Mouse (Mus musculus): ENCODE results near the gene Gm47969. TPM values are rescaled to one million over a fixed set of nuclear protein-coding genes. Genes with fewer than 3 reads are reported as not detected.

Gm47969 gene
- total RNA-seq, 2 experiments from 2014 or later, result not detected

DNA sequence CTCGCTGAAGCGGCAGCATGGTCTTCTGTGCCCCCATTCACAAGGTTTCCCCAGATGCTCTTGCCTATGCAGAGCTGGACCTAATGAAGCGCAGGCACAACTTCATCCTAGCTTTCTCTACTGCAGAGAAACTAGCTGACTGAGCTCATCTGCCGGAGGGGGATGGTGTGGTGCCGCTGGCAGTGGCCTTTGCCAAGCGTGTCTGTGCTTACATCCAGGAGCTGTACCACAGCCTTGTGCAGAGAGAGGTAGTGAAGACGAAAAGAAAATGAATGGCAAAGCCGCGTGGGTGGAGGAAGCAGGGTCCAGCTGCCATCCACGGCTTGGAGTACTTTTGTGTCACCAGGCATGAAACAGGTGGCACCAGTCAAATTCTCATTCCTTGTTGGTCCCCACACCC is 22.5 kb downstream of the Gm47969 start:
- intact Hi-C loops (cut with DNase I), result loop anchor here (5.0 kb wide), 1 partner anchor 650 kb away; no protein-coding TSS in a partner anchor
- DNase-seq (ENCODE audit: low spot score in 2 of 2), result peak in 1 of 2 experiments; percentile 33

DNA sequence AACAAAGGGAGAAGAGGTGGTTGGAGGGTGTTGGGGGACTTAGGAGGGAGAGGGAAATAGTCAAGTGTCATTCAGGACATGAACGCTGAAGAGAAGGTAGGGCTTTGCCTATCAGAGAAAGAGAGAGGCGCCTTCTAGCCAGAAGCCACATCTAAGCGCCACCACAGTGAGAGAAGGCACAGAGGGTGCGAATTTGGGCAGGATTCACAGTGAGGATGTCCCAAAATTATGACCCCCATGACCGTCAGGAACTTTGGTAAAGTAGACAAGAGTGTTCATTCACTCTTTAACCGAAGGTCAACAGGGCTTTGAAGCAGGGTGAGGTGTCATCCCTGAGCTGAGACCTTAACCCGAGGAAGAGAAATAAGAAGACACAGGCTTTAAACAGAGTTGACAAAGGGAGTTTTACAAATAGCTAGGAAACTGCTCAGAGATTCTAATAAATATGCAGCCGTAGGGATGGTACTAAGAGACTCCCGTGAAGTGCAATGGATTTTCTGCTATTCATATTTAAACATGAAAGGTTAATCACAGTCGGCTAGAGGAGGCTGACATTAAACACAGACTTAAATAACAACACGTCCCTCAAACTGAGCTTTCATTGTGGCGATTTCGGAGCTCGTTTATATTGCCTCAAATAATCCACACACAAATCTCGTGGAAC is 30.9 kb downstream of the Gm47969 start:
- DNase-seq (ENCODE audit: low spot score in 2 of 2), result no peak
- intact Hi-C loops (cut with DNase I), result loop anchor here (5.0 kb wide), 1 partner anchor 283 kb away; no protein-coding TSS in a partner anchor

DNA sequence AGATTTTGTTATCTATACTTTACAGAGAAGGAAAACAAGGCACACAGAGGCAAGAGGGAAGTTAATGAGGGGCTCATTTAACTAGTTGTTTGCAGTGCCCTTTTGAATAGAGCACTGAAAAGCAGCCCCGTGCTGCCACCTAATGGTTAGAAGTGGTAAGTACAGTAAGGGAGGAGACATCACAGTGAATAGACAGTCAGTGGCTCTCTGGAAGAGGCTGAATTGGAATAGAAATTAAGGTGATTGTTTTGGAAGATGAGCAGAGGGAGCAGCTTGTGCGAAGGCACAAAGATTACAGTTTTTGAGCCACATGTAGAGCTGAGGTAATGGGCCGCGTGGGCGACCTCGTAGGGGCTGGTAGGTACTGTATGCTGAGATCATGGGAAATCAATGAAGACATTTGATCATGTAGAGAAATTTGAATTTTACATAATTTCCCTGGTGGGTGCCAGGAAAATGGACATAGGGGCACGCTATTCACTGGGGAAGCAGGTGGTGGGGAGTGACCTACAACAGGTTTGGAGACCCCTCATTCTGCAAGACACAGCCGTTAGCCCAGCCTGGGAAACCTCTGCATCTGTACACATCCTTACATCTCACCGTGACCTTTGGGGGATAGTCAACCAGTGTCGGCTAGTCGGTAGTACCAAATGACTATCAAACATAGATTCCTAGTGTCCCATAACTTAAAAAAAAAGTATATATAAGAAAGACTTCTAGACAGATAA is 31.6 kb downstream of the Gm47969 start:
- DNase-seq (ENCODE audit: low spot score in 2 of 2), result peak; percentile 47 to 55
- intact Hi-C loops (cut with DNase I), result loop anchor here (5.0 kb wide), 1 partner anchor 284 kb away; no protein-coding TSS in a partner anchor

DNA sequence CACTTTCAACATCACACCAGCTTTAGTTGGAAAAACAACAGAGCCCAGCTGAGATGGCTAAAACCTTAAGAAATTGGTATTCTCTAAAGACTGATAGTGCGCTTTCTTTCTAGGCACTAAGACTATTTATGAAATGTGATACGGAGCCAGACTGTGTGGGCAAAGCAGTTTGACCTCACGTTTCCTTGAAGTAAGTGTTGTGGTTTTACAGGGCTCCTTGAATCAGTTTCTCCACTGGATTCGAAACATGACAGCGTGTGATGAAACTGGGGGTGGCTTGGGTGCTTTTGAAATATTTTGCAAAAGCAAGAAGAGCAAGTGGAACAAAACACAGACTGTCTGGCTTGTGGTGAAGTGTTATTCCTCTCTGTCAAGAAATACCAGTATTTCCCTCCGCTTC is 32.3 kb downstream of the Gm47969 start:
- intact Hi-C loops (cut with DNase I), result loop anchor here (5.0 kb wide), 1 partner anchor 285 kb away; no protein-coding TSS in a partner anchor
- peak; percentile 7 to 21 for DNase-seq (ENCODE audit: low spot score in 2 of 2)

DNA sequence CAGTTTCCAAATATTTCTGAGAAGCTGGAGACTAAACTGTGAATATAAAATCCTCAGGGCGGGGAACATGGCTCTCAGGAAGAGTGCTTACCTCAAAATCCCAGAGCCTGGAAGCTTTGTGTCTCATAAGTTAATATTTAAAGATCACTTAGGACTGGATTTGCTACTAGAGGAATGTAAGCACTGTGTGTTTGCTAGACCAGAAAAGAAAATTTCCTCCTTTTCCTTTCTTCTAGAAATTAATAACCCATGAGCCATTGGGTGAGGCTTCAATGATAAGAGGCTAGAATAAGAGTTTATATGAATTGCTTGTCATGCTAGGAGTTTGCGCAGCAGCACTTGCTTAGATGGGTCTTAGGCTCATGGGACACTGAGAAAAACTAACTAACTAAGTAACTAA is 40.1 kb downstream of the Gm47969 start:
- no peak for DNase-seq (ENCODE audit: low spot score in 2 of 2)

DNA sequence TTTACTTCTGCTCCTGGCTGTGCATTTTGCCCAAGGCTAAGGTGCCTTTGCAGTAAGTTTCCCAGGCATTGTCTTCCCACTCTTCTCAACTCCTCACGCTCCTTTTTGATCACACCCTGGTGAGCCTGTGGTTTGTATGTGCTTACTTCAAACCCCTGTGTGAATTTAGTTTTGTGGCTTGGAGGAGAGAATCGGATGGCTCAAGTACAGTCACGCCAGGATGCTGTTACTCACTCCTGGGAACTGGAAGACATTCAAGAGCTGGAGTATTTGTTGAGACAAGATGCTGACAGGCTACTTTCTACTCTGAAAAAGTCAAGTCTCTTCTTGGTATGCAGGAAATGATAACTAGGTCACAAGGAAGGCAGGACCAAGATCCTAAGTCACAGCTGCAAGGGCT is 46.5 kb downstream of the Gm47969 start:
- peak in 1 of 2 experiments; percentile 15 for DNase-seq (ENCODE audit: low spot score in 2 of 2)
- intact Hi-C loops (cut with DNase I), result no loop called here

More for the DNA sequence above, 40.1 kb downstream of the Gm47969 start:
- intact Hi-C loops (cut with DNase I), result no loop called here

Other genes with a start within 250 kb of the Gm47969 start
- 10 to 100 TPM; 81.8 to 88.6 TPM for gene Agfg1, start 205.4 kb upstream of the Gm47969 start, total RNA-seq (2021)
- 1 to 10 TPM in 1 of 2 experiments, under 1 TPM in 1; 0.87 to 1.2 TPM for gene A030005L19Rik, start 131.6 kb upstream of the Gm47969 start, total RNA-seq (2021)
- gene A030014E15Rik, start 120.0 kb upstream of the Gm47969 start, total RNA-seq (2021), result not detected
- gene Gm6217, start 113.5 kb upstream of the Gm47969 start, total RNA-seq (2021), result not detected
- gene A030003K21Rik, start 101.5 kb upstream of the Gm47969 start, total RNA-seq (2021), result not detected
- not detected for gene Gm7544, start 88.9 kb upstream of the Gm47969 start, total RNA-seq (2021)
- gene Gm47955, start 84.6 kb upstream of the Gm47969 start, total RNA-seq (2021), result not detected
- gene Gm47959, start 44.4 kb upstream of the Gm47969 start, total RNA-seq (2021), result not detected
- gene Slc19a3, start 6.5 kb upstream of the Gm47969 start, total RNA-seq (2021), result 1 to 10 TPM; 2.8 to 2.9 TPM
- gene Krtap28-10, start 2.5 kb upstream of the Gm47969 start, total RNA-seq (2021), result not detected
- not detected for gene A030005K14Rik, start 14.4 kb downstream of the Gm47969 start, total RNA-seq (2021)
- not detected for gene Krtap28-13, start 16.0 kb downstream of the Gm47969 start, total RNA-seq (2021)
- not detected for gene Ccl20, start 71.8 kb downstream of the Gm47969 start, total RNA-seq (2021)
- gene Daw1, start 114.8 kb downstream of the Gm47969 start, total RNA-seq (2021), result under 1 TPM; 0.32 to 0.39 TPM

All from left cerebral cortex, postnatal 25 days (tissue).